In genomic region chr17:67584533-67584932, GRCm38 (mm10) we compare ENCODE assay signal across 16 mouse cellular contexts. TPM values are rescaled to one million over a fixed set of nuclear protein-coding genes. Genes with fewer than 3 reads are reported as not detected.
DNase-seq lines count a peak whose midpoint lies in the region; ATAC-seq lines count a peak whose summit lies in the region.
"Had no signal": no experiment of that assay in that cellular context is flagged by ENCODE, and none has a peak within 500 bp of the region (broad histone marks: within the 10 kb centered on the region; RNA-seq: fewer than 3 reads in every experiment).

No protein-coding gene starts in this region.

- H3K4me2 ChIP-seq in heart, embryonic 12.5 days, result no peak overlapping the region
- H3K4me2 ChIP-seq in kidney, embryonic 15.5 days, result no peak overlapping the region
- H3K4me2 ChIP-seq in neural tube, embryonic 13.5 days, result no peak overlapping the region
- H3K4me2 ChIP-seq: embryonic facial prominence, embryonic 12.5 days; heart, embryonic 15.5 days had no signal

- H3K9me3 ChIP-seq in heart, embryonic 12.5 days (replicated peaks), result no peaks in the 10 kb centered on the region
- no peaks in the 10 kb centered on the region for H3K9me3 ChIP-seq in kidney, embryonic 15.5 days (replicated peaks)
- H3K9me3 ChIP-seq in neural tube, embryonic 13.5 days, result no peaks in the 10 kb centered on the region
- H3K9me3 ChIP-seq: embryonic facial prominence, embryonic 12.5 days; heart, embryonic 15.5 days had no signal

- no peak overlapping the region for H3K4me3 ChIP-seq in heart, embryonic 12.5 days
- no peak overlapping the region for H3K4me3 ChIP-seq in kidney, embryonic 15.5 days (replicated peaks)
- no peak overlapping the region for H3K4me3 ChIP-seq in neural tube, embryonic 13.5 days
- H3K4me3 ChIP-seq: embryonic facial prominence, embryonic 12.5 days; heart, embryonic 15.5 days had no signal

- H3K36me3 ChIP-seq in heart, embryonic 12.5 days, result no peaks in the 10 kb centered on the region
- no peaks in the 10 kb centered on the region for H3K36me3 ChIP-seq in kidney, embryonic 15.5 days
- no peaks in the 10 kb centered on the region for H3K36me3 ChIP-seq in neural tube, embryonic 13.5 days
- H3K36me3 ChIP-seq: embryonic facial prominence, embryonic 12.5 days; heart, embryonic 15.5 days had no signal

- no peaks in the 10 kb centered on the region for H3K27me3 ChIP-seq in heart, embryonic 12.5 days (replicated peaks)
- no peaks in the 10 kb centered on the region for H3K27me3 ChIP-seq in kidney, embryonic 15.5 days
- 0 out of 2 replicates have a peak, but pooled peaks cover 3% of the 10 kb centered on the region for H3K27me3 ChIP-seq in neural tube, embryonic 13.5 days
- H3K27me3 ChIP-seq: embryonic facial prominence, embryonic 12.5 days had no signal

- 66% methylated on average over 7 of the region's 7 CpGs for WGBS in heart, embryonic 12.5 days
- WGBS in kidney, embryonic 15.5 days, result 47% methylated on average over 7 of the region's 7 CpGs
- WGBS in neural tube, embryonic 13.5 days, result 75% methylated on average over 7 of the region's 7 CpGs

- no peak for ATAC-seq in heart, embryonic 12.5 days (ENCODE audit: insufficient number of reproducible peaks, low FRiP score)
- no peak for ATAC-seq in kidney, embryonic 15.5 days (replicated peaks; ENCODE audit: low FRiP score)
- no peak; the same call in 1 of the 2 replicates for ATAC-seq in neural tube, embryonic 13.5 days (ENCODE audit: low read depth)
- ATAC-seq: inflammation-experienced regulatory T-cells, adult 6 months had no signal

- no peaks in the 10 kb centered on the region for H3K4me1 ChIP-seq in heart, embryonic 12.5 days (replicated peaks)
- peaks cover 9% of the 10 kb centered on the region for H3K4me1 ChIP-seq in kidney, embryonic 15.5 days
- H3K4me1 ChIP-seq in neural tube, embryonic 13.5 days (replicated peaks), result 0 out of 2 replicates have a peak, but pooled peaks cover 13% of the 10 kb centered on the region
- H3K4me1 ChIP-seq: embryonic facial prominence, embryonic 12.5 days; heart, embryonic 15.5 days had no signal

- peak; percentile 81 for DNase-seq in heart, adult 11 months
- no peak for DNase-seq in kidney, adult 11 months
- DNase-seq in neural tube, embryonic 10.5 days (ENCODE audit: extremely low spot score, low spot score), result no peak
- DNase-seq in retina, postnatal 1 day, result peak; percentile 18
- no peak for DNase-seq in urinary bladder, adult 18-20 months (ENCODE audit: low spot score in 2 of 2)

- no peak overlapping the region for H3K9ac ChIP-seq in heart, embryonic 12.5 days
- 0 out of 2 replicates have a peak overlapping the region, but pooled peaks have one; percentile 4 for H3K9ac ChIP-seq in kidney, embryonic 15.5 days
- H3K9ac ChIP-seq in neural tube, embryonic 13.5 days, result no peak overlapping the region
- H3K9ac ChIP-seq: embryonic facial prominence, embryonic 12.5 days; heart, embryonic 15.5 days had no signal

- no peak overlapping the region for H3K27ac ChIP-seq in heart, embryonic 12.5 days (ENCODE audit: poor library complexity, severe bottlenecking)
- no peak overlapping the region for H3K27ac ChIP-seq in kidney, embryonic 15.5 days
- 0 out of 2 replicates have a peak overlapping the region, but pooled peaks have one; percentile 9 for H3K27ac ChIP-seq in neural tube, embryonic 13.5 days (replicated peaks)
- H3K27ac ChIP-seq: embryonic facial prominence, embryonic 12.5 days; heart, embryonic 15.5 days had no signal

RNA-seq across cellular contexts. Expression of gene Lrrc30, which starts 48.0 kb away (rescaled TPM):
- 0.13 TPM in 1 of 2 replicates, not detected in the other for polyA plus RNA-seq in heart, embryonic 12.5 days (2016; fragmentation: Nextera tagmentation; extraction: Ambion mirVana)
- polyA plus RNA-seq in kidney, embryonic 15.5 days (2015; fragmentation: Nextera tagmentation; extraction: Ambion mirVana), result 0.36 TPM in 1 of 2 replicates, not detected in the other
- polyA plus RNA-seq in neural tube, embryonic 13.5 days (2015; fragmentation: Nextera tagmentation; extraction: Ambion mirVana), result not detected in 2 replicates
- polyA plus RNA-seq: forebrain, embryonic 11.5 days; heart, embryonic 15.5 days; inflammation-experienced regulatory T-cells, adult 6 months; liver, adult 2 months; liver, embryonic 16.5 days; lung, embryonic 16.5 days; stomach, embryonic 14.5 days had no signal

Comparison
In these comparisons a context has a peak if more than half of its experiments do, and no peak if none do; other contexts are left out.
1. DNase-seq: peak in heart, adult 11 months (single experiment) and retina, postnatal 1 day (single experiment); none in kidney, adult 11 months (single experiment), neural tube, embryonic 10.5 days (single experiment) and urinary bladder, adult 18-20 months (0 of 2).